Mouse (Mus musculus) fat pad, adult 2 months (tissue): ENCODE measurements around the gene Nyap1.

Source experiments
- DNase-seq: peaks from one replicate; pipeline ENCODE4 v3.0.0-alpha.2; 2011; ENCODE audit warnings: low read depth, low spot score; ENCODE audit errors: extremely low read depth

Gene Nyap1

DNA sequence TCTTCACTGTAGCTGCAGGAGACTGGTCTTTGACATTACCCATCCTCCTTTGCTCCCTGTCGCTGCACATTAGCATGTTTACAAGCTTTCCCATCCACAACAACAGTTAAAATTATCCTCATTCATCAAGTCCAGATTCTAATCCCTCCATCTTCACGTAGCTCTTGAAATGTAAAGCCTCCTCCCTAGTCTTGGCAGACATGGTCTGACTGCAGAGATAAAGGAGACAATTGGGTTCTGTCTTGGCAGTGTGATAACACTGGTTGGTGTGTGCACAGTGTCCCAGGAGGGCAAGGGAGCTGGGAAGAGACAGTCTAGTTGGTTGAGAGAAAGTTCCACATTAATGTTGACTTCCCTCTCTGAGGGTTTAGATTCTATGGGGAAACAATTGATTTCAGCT lies 41.6 kb downstream of the Nyap1 start:
- no peak for DNase-seq

DNA sequence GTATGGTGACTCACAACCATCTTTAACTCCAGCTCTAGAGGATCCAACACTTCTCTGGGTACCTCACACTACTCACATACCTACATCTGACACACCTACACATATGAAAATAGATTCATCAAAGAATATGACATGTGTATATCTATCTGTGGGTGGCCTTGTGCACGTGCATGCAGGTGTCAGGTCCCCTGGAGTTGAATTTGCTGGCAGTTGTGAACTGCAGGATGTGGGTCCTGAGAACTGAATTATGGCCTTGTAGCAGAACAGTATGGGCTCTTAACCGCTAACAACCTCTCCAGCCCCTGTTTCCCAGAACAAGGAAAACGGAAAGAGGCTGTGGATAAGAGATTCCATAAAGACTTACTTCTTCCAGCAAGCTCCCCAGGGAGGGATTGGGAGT lies 42.3 kb downstream of the Nyap1 start:
- DNase-seq = no peak

DNA sequence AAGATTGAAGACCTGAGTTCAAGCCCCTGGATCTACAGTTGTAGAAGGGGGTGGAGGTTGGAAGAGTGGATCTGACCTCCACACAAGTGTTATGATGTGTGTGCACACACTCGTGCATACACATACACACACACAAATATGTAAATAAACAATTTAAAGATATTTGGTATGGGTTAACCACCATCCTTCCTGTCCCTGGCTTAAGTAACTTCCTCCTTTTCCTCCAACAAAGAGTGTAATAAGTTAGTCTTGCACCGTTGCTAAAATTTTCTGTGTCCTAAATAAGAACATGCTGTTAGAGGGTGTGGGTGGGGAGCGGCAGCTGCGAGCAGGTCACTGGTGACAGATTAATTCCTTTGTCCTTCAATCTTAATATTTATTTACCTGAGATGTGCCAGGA lies 45.5 kb downstream of the Nyap1 start:
- DNase-seq = no peak

GRCm38 (mm10) chr5:137694796-137695195 lies 46.6 kb downstream of the Nyap1 start:
- DNase-seq = no peak

DNA sequence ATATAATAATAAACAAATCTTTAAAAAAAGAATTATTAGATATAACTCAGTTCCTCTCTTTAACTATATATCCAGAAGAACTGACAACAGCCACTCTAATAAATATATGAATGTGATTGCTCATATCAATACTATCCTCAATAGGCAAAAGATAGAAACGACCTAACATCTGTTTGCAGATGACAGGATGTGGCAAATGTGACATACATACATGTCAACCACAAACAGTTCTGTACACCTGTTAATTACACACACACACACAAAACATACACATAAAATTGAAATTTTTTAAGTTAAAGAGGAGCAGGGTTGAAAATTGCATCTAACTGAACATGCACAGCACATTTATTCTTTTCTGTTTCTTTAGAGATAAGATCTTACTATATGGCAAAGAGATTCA lies 49.5 kb downstream of the Nyap1 start:
- DNase-seq = no peak

- DNase-seq = no peak
Observed at GRCm38 (mm10) chr5:137690531-137690930, 50.9 kb downstream of the Nyap1 start.

GRCm38 (mm10) chr5:137689974-137690373 lies 51.4 kb downstream of the Nyap1 start:
- DNase-seq = no peak

DNA sequence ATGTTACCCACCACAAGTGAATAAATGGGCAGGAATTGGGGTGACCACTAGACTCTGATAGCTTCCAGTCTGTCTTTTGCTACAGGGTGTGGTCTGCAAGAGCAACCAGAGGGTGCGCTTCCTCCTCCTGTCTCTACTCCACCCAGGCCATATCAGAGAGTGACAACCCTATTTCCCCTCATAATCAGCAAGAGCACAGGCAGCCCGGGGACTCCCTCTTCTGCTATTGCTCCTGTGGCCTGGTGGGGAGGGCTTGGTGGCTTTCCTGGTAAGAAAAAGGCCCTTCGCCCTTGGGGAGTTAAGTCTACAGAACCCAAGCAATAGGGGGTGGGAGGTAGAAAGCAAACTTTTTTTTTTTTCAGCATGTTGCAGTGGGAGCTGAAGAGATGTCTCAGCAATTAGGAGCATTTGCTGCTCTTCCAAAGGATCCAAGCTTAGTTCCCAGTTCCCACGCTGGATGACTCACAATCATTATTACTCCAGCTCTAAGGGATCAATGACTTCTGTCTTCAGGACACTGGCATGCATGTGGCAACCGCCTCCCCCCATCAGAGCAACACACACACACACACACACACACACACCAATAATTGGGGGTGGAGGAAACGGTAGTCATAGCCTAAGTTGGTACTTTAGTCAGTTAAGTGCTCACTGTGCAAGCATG lies 55.1 kb downstream of the Nyap1 start:
- DNase-seq = no peak

- no peak for DNase-seq
Observed at GRCm38 (mm10) chr5:137685653-137686052, 55.8 kb downstream of the Nyap1 start.

GRCm38 (mm10) chr5:137684294-137685123 lies 56.9 kb downstream of the Nyap1 start, which contains the start of gene Agfg2:
Agfg2 (minus strand) TSS chr5:137684726.
- peak; percentile 94 for DNase-seq

- DNase-seq = peak; percentile 68
Observed at GRCm38 (mm10) chr5:137683388-137684293, 57.8 kb downstream of the Nyap1 start.

DNA sequence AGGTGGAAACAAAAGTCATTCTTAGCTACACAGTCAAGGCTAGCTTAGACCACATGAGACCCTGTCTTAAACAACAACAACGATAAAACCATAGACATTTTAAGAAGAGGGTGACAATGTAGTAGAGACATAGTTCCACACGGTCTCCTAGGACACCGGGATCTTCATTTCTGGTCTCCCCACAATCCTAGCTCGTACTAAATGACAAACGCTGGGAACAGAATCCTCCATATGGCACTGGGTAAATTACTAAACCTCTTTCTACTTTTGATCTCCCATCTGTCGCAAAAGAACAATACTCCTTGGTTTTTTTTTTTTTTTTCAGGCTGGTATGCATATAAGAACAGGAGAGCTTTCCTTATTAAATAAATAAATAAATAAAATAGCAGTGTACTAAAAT lies 58.9 kb downstream of the Nyap1 start:
- DNase-seq = no peak
